Mouse (Mus musculus) frontal cortex, postnatal 10 days (tissue): Measurements from ENCODE around the gene Ncaph2.

Experiments
- DNase-seq, 2 experiments: peaks; one replicate each; pipeline ENCODE4 v3.0.0; 2022; ENCODE audit warnings: low spot score in 2 of 2, mixed read lengths in 1 of 2

Gene Ncaph2

GRCm38 (mm10) chr15:89355241-89356187 lies at the start of gene Ncaph2, which contains the start of gene Lmf2:
Gene Ncaph2 (plus strand): TSS chr15:89355719.
Gene Lmf2 (minus strand): TSS chr15:89355659.
- peak; percentile 89 to 93 for DNase-seq

GRCm38 (mm10) chr15:89305966-89306365 lies 49.6 kb upstream of the Ncaph2 start:
- no peak for DNase-seq

DNA sequence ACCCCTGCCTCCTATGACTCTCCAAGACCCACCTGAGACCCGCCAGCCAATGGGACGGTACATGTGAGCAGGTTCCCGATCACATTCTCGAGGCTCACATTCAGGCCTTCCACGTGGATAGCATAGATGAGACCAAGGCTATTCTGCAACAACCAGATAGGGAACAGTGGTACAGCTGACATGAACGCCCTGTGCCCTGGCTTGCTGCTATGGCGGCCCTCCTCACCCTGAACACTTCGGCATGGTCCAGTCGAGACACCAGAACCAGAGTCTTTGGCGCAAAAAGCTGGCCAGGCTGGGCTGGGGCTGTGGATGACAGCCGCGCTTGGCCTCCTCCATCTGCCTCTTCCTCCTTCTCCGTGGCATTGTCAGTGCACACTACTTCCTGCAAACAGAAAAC lies 48.1 kb upstream of the Ncaph2 start:
- no peak for DNase-seq

DNA sequence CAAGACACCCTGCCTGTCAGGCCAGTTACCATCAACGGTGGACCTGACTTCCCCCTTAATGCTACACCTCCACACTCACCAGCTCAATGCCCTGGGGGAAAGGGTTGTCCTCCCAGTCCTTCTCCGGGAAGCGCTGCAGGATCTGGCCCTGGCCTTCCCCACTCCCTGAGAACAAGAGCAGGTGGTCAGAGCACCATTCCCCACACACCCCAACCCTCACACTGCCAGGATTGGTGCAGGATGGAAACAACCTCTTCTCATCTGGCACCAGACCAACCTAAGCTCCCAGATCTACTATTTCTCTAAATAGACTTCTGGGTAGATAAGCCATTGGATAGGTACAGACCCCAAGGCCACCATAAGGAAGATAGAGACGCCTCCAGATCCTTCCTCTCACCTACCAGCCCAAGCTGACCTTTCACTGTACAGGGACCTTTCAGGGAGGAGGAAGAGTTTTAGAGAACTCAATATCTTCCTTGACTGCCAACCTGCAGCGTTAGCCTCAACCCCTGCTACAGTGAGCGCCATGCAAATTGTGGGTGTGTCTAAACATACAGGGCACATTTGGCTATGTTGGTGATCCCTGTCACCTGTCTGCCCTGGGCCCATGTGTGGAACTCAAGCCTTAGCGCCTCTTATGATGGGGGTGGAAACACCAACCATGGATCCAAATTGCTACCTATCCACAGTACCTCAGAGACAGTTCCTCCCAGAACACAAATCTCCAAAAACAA lies 46.9 kb upstream of the Ncaph2 start:
- DNase-seq, result no peak

DNA sequence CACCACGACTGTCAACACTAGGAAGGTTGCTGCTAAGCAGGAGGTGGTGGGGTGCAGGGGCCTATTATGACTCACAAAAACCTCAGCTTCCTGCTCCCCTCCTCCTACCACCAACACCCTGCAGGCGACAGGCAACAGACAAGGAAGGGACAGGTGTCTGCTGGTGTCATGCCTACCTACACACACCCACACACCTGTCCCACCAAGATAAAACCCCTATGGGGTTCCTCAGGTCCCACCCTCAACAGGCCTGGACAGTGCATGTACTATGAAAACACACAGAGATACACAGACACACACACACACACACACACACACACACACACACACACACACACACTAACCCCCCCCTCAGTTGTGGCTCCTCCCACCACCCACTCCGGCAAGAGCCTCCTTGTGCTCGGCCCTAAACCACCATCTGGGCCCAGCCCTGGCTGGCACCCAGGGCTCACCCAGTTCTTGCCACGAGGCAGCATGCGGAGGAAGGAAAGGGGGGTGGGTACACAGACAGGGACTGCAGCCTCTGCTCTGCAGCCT lies 45.5 kb upstream of the Ncaph2 start:
- no peak for DNase-seq

- DNase-seq, result no peak
Observed at GRCm38 (mm10) chr15:89313359-89313758, 42.2 kb upstream of the Ncaph2 start.

DNA sequence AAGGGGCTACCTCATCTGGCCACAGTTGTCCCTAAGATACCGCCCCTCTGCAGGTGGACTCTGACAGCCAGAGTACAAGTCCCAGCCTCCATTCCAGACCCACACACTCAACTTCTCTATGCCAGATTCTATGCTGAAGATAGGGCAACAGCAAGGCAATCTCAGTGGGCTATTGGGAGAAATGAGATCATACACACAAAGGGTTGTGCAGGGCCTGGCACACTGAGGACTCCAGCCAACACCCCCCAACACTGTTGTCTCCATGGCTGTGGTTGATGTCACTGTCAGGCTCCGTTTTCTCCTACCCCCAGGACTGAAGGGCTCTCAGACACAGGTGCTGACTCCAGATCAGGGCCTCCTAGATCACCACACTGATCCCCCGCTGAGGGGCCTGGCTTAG lies 41.4 kb upstream of the Ncaph2 start:
- no peak for DNase-seq

DNA sequence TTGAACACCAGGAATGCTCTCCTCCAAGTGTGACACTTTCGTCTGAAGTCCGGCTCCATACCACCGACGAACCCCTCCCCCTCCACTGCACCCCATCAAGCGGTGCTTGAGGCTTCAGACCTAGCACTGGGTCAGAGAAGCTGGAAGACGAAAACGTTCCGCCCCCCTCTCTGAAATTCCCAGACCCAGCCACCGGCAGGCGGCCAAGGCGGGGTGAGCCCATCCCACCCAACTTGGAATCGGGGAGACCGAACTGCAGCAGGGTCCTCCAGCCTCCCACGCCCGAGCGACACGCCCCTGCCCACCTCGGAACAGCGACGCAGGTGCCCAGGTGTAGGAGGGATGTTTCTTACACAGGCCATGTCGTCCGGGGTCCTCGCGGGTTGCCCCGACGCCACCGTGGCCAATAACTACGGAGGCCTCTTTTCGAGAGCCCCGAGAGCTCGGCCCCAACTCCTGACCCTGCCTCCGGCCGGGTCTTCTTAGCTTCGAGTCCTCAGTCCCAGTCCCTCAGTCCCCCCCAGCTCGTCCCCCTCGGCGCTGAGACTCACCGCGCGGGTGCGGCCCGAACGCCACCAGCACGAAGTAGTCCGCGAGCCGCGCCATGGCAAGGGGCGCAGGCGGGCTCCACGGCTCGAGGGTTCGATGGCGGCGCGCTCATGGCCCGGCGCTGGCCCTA lies 40.9 kb upstream of the Ncaph2 start:
- DNase-seq, result peak; percentile 43 to 45

GRCm38 (mm10) chr15:89315190-89315731 lies 40.3 kb upstream of the Ncaph2 start, which contains the start of gene Sbf1:
Gene Sbf1 (minus strand): TSS chr15:89315311.
- DNase-seq, result peak; percentile 97 to 98

DNA sequence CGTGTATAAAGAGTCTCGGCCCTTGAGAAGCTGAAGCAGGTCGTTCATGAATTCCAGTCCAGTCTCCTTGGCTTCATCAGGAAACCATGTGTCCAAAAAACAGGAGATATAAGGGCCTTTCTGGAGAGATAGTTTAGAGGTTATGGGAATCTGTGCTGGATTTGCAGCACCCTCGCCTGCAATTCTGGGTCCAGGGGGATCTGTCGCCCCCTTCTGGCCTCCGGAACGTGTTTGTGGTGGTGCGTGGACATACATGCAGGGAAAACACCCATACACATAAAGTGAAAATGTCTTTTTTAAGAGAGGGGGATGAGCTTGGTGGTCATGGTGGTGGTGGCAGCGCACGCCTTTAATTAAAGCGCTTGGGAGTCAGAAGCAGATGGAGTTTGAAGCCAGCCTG lies 39.4 kb upstream of the Ncaph2 start:
- no peak for DNase-seq

DNA sequence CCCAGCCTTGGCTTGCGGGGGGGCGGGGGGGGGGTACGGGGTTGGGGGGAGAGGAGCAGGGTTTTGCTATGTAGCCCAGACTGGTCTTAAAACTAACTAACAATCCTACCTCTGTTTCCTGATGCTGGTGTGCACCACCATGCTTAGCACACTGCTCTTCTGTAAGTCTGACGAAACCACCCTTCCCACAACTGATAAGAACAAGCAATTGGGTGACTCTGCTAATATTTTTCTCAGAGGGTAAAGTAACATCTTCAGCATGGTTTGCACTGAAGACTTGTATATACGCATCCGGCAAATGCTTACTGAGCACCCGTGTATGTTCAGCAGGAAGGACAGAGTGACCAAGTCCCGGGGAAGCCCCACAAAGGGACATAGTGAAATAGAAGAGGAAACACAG lies 34.3 kb upstream of the Ncaph2 start:
- DNase-seq, result no peak

DNA sequence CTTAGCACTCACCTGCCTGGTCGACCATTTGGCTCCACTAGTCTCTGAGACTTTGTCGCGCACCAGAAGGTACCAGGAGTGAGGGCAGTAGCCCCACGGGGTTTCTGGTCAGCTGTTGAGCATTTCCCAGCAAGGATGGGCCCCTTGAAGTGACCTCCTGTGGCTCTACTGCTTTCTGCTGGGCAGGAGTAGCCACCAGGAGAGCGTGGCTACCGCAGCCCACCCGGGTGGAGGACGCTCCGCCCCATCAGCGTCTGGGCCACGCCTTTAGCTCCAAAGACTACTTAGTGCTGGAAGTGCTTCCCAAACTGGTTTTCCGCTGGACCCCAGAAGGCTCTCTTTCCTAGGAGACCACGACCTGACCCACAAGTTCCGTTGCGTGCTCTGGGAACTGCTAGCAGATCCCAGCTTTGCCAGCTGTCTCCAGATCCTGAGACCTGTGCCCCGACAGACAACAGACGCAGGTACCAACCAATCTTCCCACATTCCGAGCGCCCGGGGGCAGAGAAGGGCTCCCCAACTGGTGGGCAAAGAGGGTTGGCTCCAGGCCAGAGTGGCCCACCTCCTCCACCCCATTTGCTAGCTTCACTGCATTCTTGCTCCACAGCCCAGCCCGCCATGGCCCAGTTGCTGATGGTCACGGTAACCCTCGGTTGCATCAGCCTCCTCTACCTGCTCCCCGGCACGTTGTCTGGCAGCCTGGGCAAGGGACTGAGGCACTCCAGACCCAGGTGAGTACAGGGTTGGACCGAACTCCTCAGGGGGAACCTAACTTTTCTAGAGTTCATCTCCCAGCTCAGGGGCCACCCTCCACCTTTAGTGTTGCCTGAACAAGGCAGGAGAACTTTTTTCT lies 32.6 kb upstream of the Ncaph2 start, which contains the start of gene Adm2:
Gene Adm2, plus strand, starts transcription at position 51 of the 853 bp plus-strand sequence.
- no peak for DNase-seq

DNA sequence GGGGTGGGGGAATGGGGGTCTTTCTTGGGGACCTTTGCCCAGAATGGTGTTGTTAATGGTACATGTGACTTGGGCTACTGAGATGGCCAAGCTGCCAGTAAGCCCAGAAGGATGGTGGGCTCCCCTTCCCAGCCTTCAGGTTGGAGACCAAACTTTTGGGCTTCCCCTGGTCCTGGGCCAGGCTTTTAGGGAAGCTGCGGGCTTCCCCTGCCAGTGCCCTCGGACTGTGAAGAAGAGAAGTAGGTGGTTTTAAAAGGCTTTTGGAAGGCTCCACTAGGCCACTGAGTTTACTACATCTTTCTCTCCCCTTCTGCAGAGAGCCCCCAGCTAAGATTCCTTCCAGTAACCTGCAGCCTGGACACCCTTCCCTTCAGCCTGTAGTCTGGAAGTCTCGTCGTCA lies 31.9 kb upstream of the Ncaph2 start:
- no peak for DNase-seq

GRCm38 (mm10) chr15:89326441-89326840 lies 29.1 kb upstream of the Ncaph2 start:
- no peak for DNase-seq

DNA sequence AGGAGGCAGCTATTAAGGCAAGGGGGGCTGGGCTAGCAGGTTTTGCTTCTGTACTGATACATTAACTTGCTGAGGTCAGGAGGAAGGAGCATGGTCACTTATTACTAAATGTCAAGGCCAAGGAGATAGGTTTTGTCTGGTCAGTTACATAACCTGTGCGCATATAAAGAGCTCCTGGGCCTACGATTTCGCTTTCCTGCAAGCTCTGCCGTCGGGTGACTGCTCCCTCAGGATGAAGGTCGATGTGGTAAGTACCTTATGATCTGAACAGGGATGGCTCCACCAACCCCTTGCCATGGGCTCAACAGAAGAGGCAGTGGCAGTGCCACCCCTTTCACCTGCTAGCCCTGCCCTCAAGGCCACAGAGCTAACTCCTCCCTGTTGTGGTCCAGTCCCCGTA lies 21.2 kb upstream of the Ncaph2 start, which contains the start of gene Miox:
Gene Miox, plus strand, starts transcription at position 128 of the 400 bp plus-strand sequence.
- no peak for DNase-seq

GRCm38 (mm10) chr15:89334774-89335537 lies 20.6 kb upstream of the Ncaph2 start:
- no peak for DNase-seq

DNA sequence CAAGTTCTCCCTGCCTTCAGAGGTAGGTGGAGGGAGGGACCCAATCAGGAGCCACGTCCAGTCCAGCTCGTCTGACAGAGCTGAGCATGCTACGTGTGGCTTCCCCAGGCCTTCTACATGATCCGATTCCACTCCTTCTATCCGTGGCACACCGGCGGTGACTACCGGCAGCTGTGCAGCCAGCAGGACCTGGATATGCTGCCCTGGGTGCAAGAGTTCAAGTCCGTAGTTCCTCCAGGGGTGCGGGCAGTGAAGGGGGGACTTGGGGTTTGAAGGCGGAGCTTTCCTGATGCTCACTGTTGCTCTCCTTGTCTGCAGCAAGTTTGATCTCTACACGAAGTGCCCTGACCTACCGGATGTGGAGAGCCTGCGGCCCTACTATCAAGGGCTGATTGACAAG lies 19.1 kb upstream of the Ncaph2 start:
- DNase-seq, result no peak

- DNase-seq, result no peak
Observed at GRCm38 (mm10) chr15:89339696-89340095, 15.8 kb upstream of the Ncaph2 start.

- no peak for DNase-seq
Observed at GRCm38 (mm10) chr15:89340136-89340535, 15.4 kb upstream of the Ncaph2 start.

GRCm38 (mm10) chr15:89341678-89342077 lies 13.8 kb upstream of the Ncaph2 start:
- DNase-seq, result no peak
